Mouse (Mus musculus) bone marrow, adult 2 months (tissue): ENCODE results near the gene Srbd1. TPM values are rescaled to one million over a fixed set of nuclear protein-coding genes. Genes with fewer than 3 reads are reported as not detected.
A peak's percentile ranks its signal among the peaks of the same experiment; 100 is the strongest.

Experiments
- H3K27ac ChIP-seq: fragments of 200-500 bp; 2 replicates; pipeline ENCODE4 v1.5.1; 2012; ENCODE audit warnings: low read depth, mild to moderate bottlenecking, control low read depth, inconsistent platforms, low read length; ENCODE audit not compliant: control insufficient read depth, poor library complexity, insufficient read depth
- H3K4me1 ChIP-seq: fragments of 200-500 bp; 2 replicates; pipeline ENCODE4 v1.6.1; 2011; ENCODE audit warnings: low read length; ENCODE audit not compliant: control insufficient read depth, insufficient read depth
- H3K4me3 ChIP-seq: fragments of 200-500 bp; replicated peaks from 2 replicates; pipeline ENCODE3; 2011; ENCODE audit warnings: mild to moderate bottlenecking, low read depth, low read length, control low read depth; ENCODE audit not compliant: control insufficient read depth
- CTCF ChIP-seq: fragments of 200-500 bp; IDR thresholded peaks from 2 replicates; pipeline ENCODE4 v1.5.1; 2011; ENCODE audit warnings: low read length, control low read depth; ENCODE audit not compliant: control insufficient read depth, insufficient read depth
- POLR2A ChIP-seq: fragments of 200-500 bp; IDR thresholded peaks from 2 replicates; pipeline ENCODE4 v1.6.1; 2011; ENCODE audit warnings: low read depth, mild to moderate bottlenecking, control low read depth, low read length, borderline replicate concordance; ENCODE audit not compliant: control insufficient read depth
- WGBS: fragments of 180-500 bp; shearing (Covaris S2); methylation state at CpG from one replicate; pipeline ENCODE4 v1.1.7; 2018; 5-methylcytosine and 5-hydroxymethylcytosine counted together
- polyA plus RNA-seq: library from polyadenylated mRNA; stranded (reverse); fragments of >200 nt; gene quantifications from 2 replicates; pipeline ENCODE4 v1.2.4, GENCODE M21; 2011; ENCODE audit warnings: low replicate concordance; ENCODE audit not compliant: missing spikeins, insufficient read depth, insufficient read length

The Srbd1 gene
- polyA plus RNA-seq, 1 experiment = 11.7 TPM

DNA sequence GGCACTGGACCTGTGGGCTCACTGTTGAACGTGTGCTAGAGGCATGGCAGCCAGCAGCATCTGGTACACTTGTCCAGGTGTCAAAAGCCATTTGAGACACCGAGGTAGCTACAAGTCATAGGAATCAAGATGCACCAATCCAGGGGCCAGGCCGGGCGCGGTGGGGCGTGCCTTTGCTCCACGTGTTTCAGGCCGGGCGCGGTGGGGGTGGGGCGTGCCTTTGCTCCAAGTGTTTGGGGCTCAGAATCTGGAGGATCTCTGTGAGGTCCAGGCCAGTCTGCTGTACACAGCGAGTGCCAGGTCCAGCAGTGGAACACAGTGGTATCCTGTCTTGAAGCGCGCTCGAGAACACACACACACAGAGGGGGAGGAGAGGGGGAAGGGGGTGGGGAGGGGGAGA is 17.7 kb upstream of the Srbd1 start:
- no peak overlapping the region for H3K27ac ChIP-seq
- 85% methylated on average over 15 of the region's 15 CpGs for WGBS
- no peak overlapping the region for H3K4me3 ChIP-seq
- no peaks in the 10 kb centered on the region; the same call in 1 of the 2 replicates for H3K4me1 ChIP-seq
- no peak for TF ChIP-seq POLR2A
- no peak for TF ChIP-seq CTCF

DNA sequence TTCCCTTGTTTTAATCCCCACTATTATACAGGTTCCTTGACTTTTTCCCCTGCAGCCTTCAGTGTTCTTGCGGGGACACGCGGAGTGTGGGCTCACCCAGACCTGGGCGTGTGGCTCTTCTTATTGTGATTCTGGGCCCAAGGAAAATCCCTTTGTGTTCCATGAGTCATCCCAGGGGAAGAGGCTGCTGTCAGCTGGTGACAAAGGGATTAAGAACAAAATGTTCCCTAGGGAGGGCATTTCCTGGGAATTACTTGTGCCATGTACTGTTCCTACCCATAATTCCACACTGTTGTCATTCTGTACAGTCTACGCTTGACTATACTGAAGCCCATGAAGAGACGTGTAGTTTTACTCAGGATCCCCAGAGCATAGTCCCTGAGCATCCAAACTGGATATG is 12.0 kb upstream of the Srbd1 start:
- Histone ChIP-seq H3K27ac (no peak overlapping the region), H3K4me3 (no peak overlapping the region), H3K4me1 (no peaks in the 10 kb centered on the region)
- TF ChIP-seq POLR2A (no peak), CTCF (no peak)
- WGBS = 83% methylated on average over 6 of the region's 6 CpGs

DNA sequence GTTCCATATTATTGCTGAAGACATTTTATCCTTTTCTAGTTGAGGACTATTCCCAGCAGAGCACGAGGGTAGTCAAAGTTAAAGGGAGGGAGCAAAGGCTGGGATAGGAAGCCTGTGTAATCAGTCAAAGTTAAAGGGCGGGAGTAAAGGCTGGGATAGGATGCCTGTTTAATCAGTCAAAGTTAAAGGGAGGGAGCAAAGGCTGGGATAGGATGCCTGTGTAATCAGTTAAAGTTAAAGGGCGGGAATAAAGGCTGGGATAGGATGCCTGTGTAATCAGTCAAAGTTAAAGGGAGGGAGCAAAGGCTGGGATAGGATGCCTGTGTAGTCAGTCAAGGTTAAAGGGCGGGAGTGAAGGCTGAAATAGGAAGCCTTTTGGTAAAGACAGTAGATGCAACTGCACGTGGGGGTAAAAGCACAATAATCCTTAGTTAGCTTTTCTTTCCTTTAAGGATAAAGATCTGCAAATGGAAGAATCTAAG is 5.9 kb upstream of the Srbd1 start:
- no peak overlapping the region for H3K27ac ChIP-seq
- no peak overlapping the region for H3K4me3 ChIP-seq
- WGBS = 27% methylated on average over 5 of the region's 5 CpGs
- no peak for TF ChIP-seq CTCF
- TF ChIP-seq POLR2A = no peak
- H3K4me1 ChIP-seq = no peaks in the 10 kb centered on the region

DNA sequence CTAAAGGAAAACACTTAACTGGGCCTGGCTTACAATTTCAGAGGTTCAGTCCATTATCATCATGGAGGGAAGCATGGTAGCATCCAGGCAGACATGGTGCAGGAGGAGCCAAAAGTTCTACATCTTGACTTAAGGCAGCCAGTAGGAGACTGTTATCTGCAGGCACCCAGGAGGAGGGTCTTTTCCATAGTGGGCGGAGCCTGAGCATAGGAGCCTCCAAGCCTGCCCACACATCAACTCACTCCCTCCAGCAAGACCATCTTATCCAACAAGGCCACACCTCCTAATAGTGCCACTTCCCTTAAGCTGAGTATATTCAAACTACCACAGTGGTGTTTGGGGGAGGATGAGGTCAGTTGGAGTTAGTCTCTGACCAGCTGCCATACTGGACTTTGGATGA is 4.8 kb upstream of the Srbd1 start:
- WGBS = 84% methylated on average over 1 of the region's 1 CpGs
- TF ChIP-seq POLR2A (no peak), CTCF (no peak)
- Histone ChIP-seq H3K4me3 (no peak overlapping the region), H3K27ac (no peak overlapping the region), H3K4me1 (no peaks in the 10 kb centered on the region; the same call in 1 of the 2 replicates)

DNA sequence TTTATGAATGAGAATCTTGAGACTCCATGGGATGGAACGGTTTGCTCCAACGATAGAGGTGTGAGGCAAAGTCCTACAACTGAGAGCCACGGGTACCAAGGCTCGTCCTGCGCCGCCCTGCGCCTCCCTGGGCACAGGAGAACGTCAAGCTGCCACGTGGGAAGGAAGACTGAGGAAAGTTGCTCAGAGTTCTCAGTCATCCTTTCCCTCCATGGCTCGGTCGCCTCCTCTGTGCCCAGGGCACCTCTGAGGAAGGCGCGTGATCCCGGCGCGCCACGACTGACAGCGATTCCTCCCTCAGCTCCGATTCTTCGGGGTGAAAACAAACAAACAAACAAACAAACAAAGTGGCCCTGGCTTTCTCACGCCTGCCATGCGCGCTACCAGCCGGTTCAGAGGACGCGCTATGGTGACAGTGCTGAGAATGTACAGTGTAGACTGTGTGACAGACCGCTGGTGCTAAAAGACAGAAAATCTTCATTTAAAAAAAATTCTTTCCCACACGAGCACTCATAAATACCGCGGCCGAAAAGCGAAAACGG is 367 bp downstream of the Srbd1 start:
- Histone ChIP-seq H3K4me1 (no peaks in the 10 kb centered on the region; the same call in 1 of the 2 replicates), H3K4me3 (peak overlapping the region; percentile 99), H3K27ac (peak overlapping the region; percentile 62)
- under 1% methylated on average over 33 of the region's 33 CpGs for WGBS
- TF ChIP-seq POLR2A = no peak
- TF ChIP-seq CTCF = no peak

DNA sequence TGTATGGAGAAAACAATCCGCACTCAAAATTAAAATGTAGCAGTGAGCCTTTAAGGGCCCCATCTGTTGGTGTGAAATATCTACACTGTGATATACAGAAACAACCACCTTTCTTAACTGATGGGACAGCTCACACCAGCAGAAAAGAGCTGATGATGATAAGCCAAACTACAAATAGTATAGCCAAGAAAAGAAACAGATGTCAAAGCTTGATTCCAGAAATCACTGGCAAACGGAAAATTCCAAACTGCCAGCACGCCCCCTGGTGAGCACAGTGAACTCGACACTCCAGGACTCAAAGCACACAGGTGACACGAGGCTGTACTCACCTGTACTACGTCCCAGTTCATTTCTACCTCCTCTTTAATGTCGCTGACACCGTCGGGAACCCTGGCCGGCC is 9.1 kb downstream of the Srbd1 start:
- Histone ChIP-seq H3K4me1 (no peaks in the 10 kb centered on the region), H3K27ac (no peak overlapping the region), H3K4me3 (no peak overlapping the region)
- 86% methylated on average over 10 of the region's 10 CpGs for WGBS
- TF ChIP-seq POLR2A = no peak
- TF ChIP-seq CTCF = peak; percentile 9; the same call in 1 of the 2 replicates

DNA sequence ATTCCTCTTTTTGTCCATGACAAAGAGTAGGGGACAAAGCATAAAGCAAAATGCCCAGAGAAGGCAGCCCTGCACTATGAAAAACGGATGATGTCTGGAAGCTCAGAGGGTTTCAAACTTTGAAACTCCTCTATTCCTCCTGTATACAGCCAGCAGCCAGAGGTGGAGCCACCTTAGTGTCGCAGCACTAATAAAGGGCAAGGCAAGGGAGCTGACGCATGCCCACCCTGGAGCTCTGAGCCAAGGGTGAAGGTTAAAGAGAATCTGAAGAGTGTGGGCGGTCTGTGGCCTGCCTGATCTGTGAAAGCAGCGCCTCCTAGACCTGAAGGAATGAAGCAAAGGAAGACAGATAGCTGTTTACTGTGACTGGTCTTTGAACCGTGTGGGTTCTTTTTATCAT is 10.5 kb downstream of the Srbd1 start:
- WGBS = 86% methylated on average over 6 of the region's 6 CpGs
- TF ChIP-seq CTCF (no peak), POLR2A (no peak)
- H3K27ac ChIP-seq = no peak overlapping the region
- no peaks in the 10 kb centered on the region for H3K4me1 ChIP-seq
- H3K4me3 ChIP-seq = no peak overlapping the region

DNA sequence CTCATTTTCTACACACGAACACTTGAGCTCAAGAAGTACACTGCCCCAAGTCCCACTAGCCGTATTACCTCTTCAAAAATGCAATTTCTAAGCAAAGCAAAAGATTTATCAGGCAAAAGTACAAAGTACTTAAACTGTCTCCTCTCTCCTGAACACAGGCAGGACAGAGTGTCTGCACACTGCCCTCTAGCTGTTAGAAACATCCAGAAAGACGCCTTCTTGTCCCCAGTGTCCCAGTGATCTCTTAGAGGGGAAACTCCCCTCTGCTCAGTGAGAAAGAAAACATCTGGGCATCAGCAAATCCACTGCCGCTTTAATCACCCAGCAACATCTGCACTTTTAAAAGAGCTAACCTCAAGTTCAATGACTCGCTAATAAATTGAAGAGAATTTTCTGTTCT is 12.4 kb downstream of the Srbd1 start:
- no peak overlapping the region for H3K27ac ChIP-seq
- no peak overlapping the region for H3K4me3 ChIP-seq
- WGBS = 71% methylated on average over 5 of the region's 5 CpGs
- no peak for TF ChIP-seq CTCF
- TF ChIP-seq POLR2A = no peak
- no peaks in the 10 kb centered on the region for H3K4me1 ChIP-seq

DNA sequence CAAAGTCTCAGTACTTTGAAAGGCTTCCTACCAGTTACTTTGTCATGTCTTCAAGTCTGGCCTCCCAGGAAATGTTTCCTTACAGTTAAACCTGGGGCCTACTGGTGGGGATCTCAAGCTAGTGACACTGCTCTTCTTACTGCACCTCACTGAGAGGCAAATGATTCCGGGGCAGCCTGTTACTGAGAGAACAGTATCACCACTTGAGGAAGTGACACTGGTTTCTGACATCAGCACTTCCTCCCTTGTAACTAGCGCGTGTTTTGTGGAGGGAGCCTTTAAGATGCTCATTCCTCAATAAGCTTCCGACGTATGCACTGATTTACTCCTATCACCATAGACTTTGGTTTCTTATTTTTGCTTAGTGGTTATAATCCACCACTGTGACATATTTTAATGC is 16.8 kb downstream of the Srbd1 start:
- WGBS = 63% methylated on average over 5 of the region's 5 CpGs
- Histone ChIP-seq H3K27ac (no peak overlapping the region), H3K4me3 (no peak overlapping the region), H3K4me1 (no peaks in the 10 kb centered on the region)
- no peak for TF ChIP-seq CTCF
- no peak for TF ChIP-seq POLR2A
